Mouse (Mus musculus): ENCODE measurements at regions not wholly inside any gene's neighbourhood (a gene's known extent, or its start where the extent isn't known, plus 50 kb on each side); places are given as distances from the start of the nearest gene placed in this dataset.

DNA sequence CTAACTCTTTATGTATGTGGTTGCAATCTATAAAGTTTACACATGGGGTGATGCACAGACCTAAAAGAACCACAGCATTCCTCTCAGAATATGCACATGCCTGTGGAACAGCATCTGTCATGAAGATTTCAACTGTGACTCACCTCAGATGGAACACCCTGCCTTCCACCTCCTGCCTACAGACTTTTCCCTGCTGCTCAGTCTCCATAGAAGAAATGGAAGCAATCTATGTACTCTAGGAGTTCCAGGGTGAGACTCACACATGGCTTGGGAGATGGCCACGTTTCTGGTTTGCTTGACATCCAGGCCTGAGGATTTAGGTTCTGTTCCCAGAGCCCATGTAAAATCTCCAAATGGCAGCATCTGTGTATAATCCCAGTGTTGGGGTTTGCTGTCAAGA is 579.7 kb downstream of the Plekhb2 start:
- TF ChIP-seq CTCF (IDR thresholded peaks at IDR 0.05; ENCODE audit: control insufficient read depth, insufficient read depth, insufficient read length), result no peak
- TF ChIP-seq MYOG (IDR thresholded peaks at IDR 0.05; ENCODE audit: control insufficient read depth, extremely low read depth, insufficient read length), result no peak

All from C2C12 (cell line).